Mouse (Mus musculus) layer of hippocampus, adult 8-10 months (tissue): ENCODE results near the gene Cdk2. TPM values are rescaled to one million over a fixed set of nuclear protein-coding genes. Genes with fewer than 3 reads are reported as not detected.
A peak's percentile ranks its signal among the peaks of the same experiment; 100 is the strongest.

Source experiments
- DNase-seq, 2 experiments: peaks; one replicate each; pipeline ENCODE4 v3.0.0; 2022; ENCODE audit warnings: low spot score in 2 of 2
- total RNA-seq, 4 experiments: library from RNA; stranded (reverse); gene quantifications; 2 replicates each; pipeline ENCODE4 v1.2.4; 2022

Gene Cdk2
- total RNA-seq, 4 experiments from 2014 or later, result 2.5 to 4.3 (median 3.4) TPM

DNA sequence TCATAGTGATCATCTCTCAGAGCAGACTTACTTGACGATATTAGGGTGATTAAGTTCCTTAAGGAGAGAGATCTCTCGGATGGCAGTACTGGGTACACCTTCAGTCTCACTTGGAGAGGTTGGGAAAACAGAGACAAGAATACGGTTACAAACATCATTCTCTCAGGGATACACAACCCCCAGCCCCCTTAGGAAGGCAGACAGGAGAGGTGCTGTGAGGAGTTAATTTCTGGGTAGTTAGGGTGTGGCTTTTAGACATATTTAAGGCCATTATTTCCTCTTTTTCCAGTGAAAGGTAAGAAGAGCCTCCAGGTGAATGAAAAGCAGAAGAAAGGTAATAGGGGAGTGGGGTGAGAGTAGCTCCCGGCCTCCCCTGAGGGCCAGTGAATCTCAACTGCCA lies 936 bp downstream of the Cdk2 start, which contains the start of gene Pmel:
Gene Pmel, plus strand, starts transcription at position 301 of the 400 bp plus-strand sequence.
- DNase-seq, result no peak

DNA sequence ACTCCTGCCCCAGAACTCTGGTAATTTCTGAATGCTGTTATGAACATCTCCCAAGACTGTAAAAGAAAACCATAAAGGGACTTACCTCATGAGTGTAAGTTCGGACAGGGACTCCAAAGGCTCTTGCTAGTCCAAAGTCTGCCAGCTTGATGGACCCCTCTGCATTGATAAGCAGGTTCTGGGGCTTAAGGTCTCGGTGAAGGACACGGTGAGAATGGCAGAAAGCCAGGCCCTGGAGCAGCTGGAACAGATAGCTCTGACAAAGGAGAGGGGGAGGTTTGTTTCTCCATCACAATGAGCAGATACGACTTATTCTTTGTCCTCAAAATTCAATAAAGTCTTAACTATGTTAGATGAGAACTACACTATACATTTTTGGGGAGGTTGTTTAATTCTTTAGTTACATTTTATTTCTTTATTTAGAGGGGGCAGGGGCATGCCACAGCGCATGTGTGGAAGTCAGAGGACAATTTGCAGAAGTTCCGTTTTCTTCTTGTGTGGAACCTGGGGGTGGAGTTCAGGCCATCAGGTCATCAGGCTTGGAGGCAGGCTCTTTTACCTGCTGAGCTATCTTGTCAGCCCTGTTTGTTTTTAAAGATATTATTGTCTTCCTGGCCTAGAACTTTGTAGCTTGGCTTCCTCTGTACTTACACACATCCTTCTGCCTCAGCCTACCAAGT lies 2.4 kb downstream of the Cdk2 start:
- no peak for DNase-seq

DNA sequence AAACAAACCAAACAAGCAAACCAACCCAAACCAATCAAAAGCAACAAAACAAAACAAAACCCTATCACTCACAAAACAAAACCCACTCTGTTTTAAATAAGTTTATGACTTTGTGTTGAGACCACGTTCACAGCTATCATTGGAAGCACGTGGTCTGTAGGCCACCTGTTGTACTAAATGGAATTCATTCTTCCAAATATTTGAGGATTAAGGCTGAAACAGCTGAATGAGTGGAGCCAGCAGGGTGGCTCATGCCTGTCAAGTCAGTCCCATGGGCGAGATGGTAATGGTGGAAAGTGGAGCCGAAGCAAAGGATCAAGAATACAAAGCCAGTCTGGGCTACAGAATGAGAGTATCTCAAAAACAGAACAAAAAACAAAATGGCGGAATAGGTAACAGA lies 4.1 kb downstream of the Cdk2 start:
- no peak for DNase-seq

DNA sequence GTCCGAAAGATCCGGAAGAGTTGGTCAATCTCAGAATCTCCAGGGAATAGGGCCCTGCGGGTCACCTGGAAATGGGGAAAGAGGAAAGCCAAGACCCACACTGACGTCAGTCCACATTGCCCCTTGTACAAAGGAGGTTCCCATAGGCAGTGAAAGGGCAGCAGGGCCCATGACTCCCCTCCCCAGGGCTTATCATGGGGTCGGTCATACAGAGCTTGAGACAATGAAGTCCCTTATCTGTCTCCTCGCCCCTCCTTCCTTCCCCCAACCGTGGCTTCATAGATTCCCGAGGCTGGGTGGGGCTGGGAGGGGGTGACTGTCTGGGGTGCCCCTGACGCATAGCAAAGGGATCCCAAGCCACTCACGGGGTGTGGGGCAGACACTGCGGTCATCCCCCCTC lies 5.2 kb downstream of the Cdk2 start:
- no peak for DNase-seq

DNA sequence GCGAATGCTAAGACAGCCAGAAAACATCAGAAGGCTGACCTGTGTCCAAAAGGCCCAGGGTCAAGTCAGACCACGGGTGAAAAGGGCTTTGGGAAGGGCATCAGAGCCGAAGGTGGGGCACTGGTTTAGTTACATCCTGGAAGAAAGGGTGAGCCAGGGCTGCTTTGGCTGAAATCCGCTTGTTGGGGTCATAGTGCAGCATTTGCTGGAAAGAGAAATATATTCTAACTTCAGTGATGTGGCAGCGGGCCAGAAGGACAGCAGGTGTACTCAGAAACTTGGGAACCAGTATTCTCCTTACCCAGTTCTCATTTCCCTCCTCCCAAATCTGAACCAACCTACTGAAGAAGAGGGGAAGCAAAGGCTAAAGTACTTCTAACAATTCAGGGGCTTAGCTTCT lies 5.8 kb downstream of the Cdk2 start:
- no peak for DNase-seq

DNA sequence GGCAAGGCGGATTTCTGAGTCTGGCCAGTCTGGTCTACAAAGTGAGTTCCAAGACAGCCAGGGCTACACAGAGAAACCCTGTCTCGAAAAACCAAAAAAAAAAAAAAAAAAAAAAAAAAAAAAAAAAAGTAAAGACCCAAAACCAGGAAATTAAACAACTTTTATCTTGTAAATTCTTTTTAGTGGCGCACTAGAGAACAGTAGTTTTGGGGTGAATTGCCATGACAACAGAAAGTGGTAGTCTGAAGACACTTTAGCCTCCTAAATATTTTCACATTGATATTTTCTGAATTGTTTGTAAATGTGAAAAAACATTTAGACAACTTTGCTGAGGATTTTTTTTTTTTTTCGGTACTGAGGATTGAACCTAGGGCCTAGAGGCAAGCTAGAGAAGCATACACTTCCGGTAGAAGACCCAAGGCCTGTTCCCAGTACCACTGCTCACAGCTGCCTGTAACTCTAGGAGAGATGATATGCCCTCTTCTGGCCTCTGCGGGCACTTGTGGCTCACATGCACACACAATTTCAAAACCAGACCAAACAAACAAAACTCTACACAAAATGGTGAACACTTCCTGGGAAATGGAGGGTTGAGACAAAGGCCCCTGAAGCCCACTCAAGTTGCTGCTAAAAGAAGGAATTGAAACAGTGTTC lies 7.6 kb downstream of the Cdk2 start:
- DNase-seq, result no peak

DNA sequence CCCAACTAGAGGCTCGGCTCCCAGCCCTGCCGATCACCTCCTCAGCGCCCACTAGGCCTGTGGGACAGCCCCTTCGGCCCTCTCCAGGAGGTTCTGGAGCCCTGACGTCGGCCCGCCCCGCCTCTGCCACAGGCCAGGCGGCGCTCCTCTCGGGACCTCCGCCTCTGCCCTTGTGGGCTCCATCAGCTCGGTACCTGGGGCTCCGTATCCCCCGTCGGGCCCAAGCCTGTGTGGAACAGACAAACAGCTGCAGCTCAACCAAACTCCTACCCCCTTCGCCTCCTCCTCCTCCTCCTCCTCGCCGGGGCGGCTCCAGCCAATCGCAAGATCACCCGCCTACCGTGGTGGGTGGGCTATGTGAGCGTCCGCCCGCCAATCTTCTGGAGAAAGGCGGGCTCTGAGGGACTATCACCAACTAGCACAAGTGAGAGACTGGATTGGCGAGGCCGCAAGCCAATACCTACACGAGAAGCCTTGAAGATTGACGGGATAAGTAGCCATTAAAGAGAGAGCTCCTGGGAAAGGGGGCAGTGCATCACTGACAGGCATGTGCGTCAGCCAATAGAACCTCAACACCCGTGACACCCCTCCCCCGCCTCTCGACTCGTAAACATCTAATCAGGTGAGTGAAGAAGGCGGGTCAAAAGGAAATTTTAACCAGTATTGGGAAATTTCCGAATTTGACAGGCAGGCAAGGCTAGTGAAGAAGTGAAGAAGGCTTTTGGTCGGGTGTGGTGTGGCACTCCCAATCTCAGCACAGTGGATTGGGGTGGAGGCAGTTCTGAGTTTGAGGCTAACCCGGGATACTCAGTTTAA lies 8.6 kb downstream of the Cdk2 start, which contains the start of gene Rab5b:
Gene Rab5b, minus strand, starts transcription at position 273 of the 816 bp plus-strand sequence.
- peak; percentile 100 for DNase-seq

DNA sequence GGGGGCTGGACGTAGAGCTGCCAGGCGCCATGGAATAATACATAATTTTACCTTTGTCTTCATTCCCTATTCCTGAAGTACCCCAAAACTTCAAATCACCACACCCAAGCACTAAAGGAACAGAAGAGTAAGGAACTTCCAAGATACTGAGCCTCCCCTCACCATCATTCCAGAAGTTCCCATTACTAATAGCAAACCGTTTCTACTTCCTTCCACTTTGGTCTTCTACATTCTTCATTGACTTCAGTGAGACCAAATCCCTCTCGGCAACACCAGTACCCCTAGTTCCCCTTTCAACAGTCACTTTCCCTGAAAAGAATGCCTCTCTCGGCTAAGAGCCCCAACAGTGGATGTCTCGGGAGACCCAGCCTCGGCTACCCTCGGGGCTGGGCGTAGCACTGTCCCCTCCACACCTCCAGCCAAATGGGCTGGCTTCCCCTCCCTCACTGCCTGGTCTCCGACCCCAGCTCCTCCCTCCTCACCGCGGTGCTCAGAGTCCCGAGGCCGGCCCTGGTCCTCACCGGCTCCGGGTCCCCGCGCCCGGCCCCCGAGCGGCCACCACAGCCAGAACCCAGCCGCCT lies 9.3 kb downstream of the Cdk2 start:
- no peak for DNase-seq

DNA sequence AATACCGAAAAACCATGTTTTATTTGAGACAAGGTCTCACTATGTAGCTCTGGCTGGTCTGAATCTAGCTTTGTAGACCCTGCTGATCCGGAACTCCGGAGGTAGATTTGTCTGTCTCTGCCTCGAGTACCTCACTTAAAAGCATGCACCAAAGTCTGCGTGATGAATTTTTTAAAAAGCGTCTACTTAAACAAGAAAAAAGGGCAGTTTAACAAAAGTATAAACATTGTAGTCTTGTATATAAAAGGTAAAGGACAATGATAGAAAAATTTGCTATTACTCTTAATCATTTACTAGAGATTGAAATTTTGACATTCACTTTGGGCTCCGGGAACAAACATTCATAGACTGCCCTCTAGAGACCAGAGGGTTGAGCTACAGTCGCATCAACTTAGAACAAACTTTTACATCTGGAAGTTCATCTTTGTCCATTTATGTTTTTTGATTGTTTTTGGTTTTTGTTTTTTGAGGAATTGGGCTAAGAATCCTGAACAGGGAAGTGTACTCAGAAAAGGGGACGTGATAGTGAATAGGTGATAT lies 30.3 kb downstream of the Cdk2 start:
- DNase-seq, result no peak

DNA sequence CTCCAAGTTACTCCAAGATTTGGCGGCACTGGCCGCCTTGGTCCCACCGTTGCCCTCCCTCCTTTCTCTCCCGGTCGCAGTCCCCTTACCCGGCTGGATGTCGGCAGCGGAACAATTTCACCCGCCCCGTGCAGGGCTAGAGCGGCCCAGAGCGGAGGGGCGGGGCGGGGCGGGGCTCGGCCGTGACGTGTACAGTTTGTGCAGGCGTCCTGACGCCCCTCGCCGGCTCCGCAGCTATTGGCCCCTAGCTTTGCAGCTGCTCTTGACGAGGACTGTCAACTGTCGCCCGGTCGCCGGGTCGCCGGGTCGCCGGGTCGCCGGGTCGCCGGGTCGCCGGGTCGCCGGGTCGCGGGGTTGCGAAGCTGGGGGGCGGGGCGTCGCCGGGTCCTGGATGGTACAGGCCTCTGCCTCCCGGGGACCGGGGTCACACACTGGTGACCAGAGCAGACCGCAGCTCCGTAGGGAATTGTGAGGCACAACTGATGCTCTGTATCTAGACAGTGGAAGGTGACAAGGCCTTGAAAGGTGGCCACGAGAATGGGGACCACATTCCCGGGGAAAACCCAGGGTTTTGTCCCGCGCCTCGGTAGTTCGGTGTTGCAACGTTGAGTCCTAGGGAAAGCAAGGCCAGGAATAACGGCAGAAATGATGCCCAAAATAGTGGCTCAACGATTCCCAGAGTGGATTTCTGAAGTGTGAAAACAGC lies 30.9 kb downstream of the Cdk2 start, which contains the start of gene Suox:
Gene Suox, minus strand, starts transcription at position 311 of the 706 bp plus-strand sequence.
- peak; percentile 76 to 78 for DNase-seq

DNA sequence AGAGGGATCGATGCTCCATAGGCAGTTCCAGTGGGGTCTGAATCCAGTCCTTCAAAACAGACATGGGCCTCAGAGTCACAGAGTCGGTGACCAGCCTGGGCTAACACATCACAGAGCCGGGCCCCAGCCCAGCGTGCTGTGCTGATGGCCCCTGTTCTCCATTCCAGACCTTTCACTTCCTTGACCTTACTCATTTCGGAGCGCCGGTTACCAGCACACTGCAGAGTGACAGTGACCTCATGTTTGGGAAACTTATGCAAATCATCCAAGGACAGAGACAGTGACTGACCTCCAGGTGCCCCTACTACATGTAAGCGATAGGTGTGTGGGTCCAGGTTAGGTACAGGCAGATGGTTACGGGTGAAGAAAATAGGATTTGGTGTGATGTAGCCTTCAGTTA lies 33.7 kb downstream of the Cdk2 start:
- no peak for DNase-seq

DNA sequence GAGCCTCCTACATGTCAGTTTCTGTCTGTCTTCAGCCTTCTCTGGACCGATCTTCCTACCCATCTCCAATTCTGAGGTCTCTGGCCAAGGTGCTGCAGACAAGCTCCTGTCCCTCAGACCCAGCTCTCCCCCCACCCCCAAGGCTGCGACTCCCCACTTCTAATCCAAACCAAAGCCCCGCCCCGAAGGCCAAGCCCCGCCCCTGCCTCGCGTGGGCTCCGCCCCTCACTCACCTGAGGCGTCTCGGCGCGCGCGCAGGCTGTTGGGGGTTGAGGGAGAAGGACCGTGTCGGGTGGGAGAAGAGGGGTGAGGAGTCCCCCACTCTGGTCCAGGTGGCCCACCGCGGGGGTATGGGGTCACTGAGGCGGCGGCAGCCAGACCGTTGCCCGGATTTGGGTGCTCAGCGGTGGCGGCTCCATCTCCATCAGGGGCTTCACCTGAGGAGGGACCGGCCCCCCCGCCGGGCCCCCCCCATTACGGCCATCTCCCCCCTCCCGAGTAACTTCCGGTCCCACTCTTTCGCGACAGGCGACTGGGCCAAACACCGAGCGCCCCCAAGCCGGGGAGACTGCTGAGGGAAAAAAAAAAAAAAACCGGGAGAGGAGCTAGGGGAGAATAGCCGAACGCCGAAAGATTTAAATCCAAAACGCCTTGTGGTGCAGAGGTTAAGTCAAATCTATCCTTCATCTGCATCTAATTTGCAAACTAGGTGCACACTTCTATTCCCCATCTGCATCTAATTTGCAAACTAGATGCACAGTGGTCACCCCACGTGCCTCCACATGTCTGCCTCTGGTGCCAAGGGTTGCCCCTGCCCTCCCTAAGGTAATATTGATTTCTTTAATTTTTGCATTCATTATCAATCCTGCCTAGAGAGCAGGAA lies 35.8 kb downstream of the Cdk2 start:
- DNase-seq, result peak; percentile 40 to 48

DNA sequence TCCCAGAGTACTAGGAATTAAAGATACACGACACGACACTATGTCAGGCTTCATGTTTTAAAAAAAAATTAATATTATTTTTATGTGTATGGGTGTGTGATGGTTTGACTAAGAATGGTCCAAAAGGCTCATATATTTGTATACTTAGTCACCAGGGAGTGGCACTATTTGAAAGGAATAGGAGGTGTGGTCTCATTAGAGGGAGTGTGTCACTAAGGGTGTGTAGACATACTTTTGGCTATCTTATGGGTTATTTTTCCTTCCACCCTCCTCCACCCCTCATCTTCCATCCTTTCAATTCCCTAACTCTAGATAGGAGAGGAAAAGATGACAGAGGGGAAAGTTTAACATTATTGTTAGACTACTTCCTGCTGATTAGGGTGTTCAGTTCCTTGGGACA lies 39.0 kb downstream of the Cdk2 start:
- no peak for DNase-seq

DNA sequence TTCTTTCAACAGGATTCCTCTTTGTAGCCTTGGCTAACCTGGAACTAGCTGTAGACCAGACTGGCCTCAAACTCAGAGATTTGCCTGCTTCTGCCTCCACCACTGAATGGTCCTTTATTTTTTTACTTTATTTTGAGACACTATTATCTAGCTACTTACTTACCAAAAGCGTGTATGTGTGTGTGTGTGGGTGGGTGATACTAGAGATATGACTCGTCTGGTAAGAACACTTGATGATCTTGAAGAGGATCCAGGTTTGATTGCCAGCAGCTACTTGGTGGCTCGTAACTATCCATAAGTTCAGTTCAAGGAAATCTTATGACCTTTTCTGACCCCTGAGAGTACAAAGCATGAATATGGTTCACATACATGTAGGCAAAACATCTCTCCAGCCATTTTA lies 39.5 kb downstream of the Cdk2 start:
- no peak for DNase-seq

DNA sequence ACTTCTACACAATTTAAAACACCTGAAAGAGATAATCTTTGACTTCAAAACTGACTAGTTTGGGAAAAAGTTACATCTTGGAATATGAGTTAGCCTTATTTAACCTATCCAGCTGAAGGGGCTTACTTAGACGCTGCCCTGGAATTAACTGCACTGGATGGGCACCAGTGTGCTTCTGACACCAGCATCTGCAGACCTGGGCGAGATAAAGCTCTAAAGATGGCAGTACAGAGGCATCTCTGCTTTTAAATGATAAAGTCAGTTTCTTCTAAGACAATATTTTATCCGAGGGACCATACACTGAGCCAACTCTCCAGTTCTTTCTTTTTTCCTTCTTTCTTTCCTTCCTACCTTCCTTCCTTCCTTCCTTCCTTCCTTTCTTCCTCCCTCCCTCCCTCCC lies 40.0 kb downstream of the Cdk2 start:
- no peak for DNase-seq

DNA sequence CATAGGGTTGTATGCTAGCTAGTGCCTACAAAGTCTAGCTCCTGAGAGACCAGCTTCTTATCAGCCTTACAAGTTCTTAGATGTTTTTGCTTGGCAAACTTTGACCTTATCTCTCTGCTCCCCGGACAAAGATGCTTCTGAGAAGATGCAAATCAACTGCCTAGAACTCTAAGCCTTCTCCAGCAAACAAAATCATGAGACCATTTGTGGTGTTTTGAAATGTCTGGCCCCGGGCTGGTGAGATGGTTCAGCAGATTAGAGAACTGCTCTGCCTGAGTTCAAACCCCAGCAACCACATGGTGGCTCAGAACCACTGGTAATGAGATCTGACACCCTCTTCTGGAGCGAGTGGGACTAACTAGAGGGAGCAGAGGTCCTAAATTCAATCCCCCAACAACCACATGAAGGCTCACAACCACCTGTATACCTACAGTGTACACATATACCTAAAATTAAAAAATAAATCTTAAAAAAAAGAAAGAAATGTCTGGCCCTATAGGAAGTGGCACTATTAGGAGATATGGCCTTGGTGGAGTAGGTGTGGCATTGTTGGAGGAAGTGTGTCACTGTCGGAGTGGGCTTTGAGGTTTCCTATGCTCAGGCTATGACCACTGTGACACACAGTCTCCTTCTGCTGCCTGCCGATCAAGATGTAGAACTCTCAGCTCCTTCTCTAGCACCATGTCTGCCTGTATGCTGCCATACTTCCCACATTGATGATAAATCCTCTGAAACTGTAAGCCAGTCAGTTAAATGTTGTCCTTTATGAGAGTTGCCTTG lies 41.2 kb downstream of the Cdk2 start:
- no peak for DNase-seq

DNA sequence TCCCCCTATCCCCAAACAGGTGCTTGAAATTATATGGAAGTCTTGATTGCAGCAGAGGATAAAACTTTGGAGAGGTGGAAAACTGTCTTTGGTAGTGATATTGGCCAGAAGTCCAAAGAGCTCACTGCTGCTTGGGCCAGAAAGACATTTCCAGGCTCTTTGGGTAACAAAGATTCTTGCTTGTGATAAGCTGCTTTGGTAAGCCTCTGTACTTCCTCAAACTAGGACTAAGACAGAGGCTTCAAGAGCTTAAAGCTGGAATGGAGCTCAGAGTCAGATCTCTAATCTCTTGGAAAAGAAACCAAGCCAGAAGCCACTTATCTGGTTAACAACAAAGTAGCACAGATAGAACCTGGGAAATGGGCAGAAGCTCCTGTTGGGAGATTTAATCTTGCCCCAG lies 42.4 kb downstream of the Cdk2 start:
- no peak for DNase-seq

DNA sequence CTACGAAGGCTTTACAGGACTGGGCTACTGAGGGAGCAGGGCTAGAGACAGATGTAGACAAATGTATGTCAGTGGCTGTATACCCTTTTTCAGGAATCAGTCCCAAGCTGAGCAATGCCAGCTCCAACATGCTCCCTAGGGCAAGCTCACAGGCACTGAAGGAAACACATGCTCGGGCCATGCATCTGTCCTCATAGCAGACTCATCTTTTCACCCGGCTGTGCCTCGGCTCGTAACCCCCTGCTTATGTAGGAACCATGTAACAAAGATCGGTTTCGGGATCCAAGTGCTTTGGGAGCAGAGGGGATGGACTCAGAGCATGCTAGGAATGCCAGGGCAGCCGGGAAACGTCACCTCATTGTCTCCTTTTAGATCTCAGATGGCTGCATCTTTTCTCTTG lies 45.3 kb downstream of the Cdk2 start:
- no peak for DNase-seq

DNA sequence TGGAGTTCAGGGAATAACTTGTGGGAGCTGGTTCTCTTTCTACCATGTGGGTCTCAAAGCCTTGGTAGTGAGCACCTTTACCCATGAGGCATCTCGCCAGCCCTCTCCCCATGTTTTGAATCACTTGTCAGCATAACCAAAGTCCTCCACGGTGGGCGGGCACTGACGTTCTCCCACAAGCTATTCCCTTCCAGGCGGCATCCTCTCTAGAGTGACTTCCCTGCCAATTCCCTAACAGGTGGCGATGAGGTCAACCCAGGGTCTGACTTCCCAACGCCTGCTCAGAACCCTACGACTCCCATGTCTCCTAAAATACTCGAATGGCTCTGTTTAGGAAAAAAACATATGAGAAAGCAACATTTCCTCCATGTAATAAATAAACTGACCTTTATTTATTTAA lies 47.0 kb downstream of the Cdk2 start:
- no peak for DNase-seq
